Mouse (Mus musculus): ENCODE results near the gene Gpx1. TPM values are rescaled to one million over a fixed set of nuclear protein-coding genes. Genes with fewer than 3 reads are reported as not detected.

The Gpx1 gene
- polyA plus RNA-seq, 1 experiment from 2014 or later: 633 TPM

DNA sequence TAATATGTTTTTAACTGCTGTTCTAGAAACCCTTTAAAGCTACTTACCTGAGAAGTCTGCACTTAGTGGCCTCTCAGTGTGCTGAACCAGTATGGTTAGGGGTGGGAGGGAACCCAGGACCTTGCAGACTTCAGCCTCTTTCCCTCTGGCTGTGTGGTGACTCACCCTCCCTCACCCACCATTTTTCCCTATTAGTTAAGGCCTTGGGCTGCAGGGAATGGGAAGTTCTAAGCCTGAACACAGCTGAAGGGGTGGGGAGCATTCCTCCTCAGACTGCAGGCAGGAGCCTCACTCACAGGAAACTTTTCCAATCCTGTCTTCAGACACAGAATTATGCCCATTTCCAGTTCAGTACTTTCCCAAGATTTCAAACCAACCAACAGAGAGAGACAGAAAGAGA lies 3.1 kb downstream of the Gpx1 start:
- Histone ChIP-seq H3K27ac (no peak overlapping the region), H3K27me3 (no peaks in the 10 kb centered on the region), H3K36me3 (peaks cover 4% of the 10 kb centered on the region), H3K4me3 (no peak overlapping the region), H3K4me2 (replicated peaks) (no peak overlapping the region; the same call in 1 of the 2 replicates), H3K9ac (no peak overlapping the region), H3K9me3 (no peaks in the 10 kb centered on the region), H3K4me1 (peaks cover 27% of the 10 kb centered on the region)
- no peak for ATAC-seq (ENCODE audit: low FRiP score, low read depth)

DNA sequence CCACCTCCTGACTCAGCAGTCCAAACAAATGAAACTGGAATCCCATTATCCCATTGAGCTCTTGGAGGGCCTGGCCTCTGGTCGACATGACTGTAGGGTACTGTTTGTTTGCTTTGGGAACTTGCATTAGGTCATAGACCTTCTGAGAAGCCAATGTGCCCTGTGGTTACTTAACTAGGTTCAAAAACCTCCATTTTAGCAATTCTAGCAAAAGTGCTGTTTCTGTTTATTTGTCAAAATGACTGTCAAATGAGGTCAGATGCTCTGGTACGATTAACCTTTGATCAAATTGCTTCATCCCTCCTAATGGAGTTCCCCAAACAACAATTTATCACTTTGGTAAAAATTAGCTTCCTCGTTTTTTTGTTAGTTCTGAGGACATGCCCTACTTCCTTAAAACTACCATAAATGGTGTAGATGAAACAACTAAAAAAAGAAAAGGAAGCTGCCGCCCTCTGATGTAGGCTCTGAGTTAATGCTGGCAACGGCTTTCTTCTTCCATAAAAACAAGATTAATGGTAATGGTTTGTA lies 3.7 kb downstream of the Gpx1 start:
- no peak overlapping the region for H3K4me2 ChIP-seq (replicated peaks)

DNA sequence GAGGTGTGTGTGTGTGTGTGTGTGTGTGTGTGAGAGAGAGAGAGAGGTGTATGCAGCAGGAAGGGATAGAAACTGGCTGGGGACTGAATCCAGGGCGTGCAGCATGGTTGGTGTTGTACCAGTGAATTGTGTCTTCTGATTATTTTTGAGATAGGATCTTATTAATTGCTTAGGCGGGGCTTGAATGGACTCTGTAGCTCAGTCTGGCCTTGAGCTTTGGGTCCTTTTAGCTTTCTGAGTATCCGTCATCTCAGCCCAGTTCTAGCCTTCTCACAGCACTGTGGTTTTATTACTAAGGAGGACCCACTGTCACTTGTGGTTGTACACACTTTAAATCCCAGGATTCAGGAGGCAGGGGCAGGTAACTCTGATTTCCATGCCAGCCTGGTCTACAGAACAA lies 4.6 kb downstream of the Gpx1 start:
- H3K4me1 ChIP-seq: peaks cover 25% of the 10 kb centered on the region
- H3K4me2 ChIP-seq (replicated peaks): no peak overlapping the region
- H3K9ac ChIP-seq: no peak overlapping the region
- H3K4me3 ChIP-seq: no peak overlapping the region
- 81% methylated on average over 3 of the region's 3 CpGs for WGBS
- ATAC-seq (ENCODE audit: low FRiP score, low read depth): no peak
- H3K27ac ChIP-seq: no peak overlapping the region
- H3K27me3 ChIP-seq: no peaks in the 10 kb centered on the region
- H3K9me3 ChIP-seq: no peaks in the 10 kb centered on the region
- H3K36me3 ChIP-seq: no peaks in the 10 kb centered on the region

More for the DNA sequence above, 3.7 kb downstream of the Gpx1 start:
- H3K4me3 ChIP-seq: no peak overlapping the region
- peaks cover 4% of the 10 kb centered on the region for H3K36me3 ChIP-seq
- no peak for ATAC-seq (ENCODE audit: low FRiP score, low read depth)
- no peak overlapping the region for H3K9ac ChIP-seq
- WGBS: 30% methylated on average over 5 of the region's 5 CpGs
- H3K4me1 ChIP-seq: peaks cover 27% of the 10 kb centered on the region
- no peaks in the 10 kb centered on the region for H3K27me3 ChIP-seq
- H3K9me3 ChIP-seq: no peaks in the 10 kb centered on the region
- no peak overlapping the region for H3K27ac ChIP-seq

DNA sequence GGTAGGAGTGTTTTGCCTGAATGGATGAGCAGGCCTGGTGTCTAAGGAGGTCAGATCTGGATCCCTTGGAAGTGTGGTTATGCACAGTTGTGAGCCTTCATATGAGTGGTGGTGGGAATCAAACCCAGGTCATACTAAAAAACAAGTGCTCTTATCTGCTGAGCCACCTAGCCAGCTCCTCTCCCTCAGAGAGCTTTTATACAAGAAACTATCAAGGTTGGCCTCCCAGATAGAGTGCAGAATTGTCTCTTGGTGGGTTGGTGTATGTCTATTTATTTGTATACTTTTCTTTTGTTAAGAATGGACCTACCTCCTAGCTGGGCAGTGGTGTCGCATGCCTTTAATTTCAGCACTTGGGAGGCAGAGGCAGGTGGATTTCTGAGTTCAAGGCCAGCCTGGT lies 5.1 kb downstream of the Gpx1 start:
- no peak overlapping the region for H3K4me3 ChIP-seq
- H3K4me2 ChIP-seq (replicated peaks): no peak overlapping the region
- no peak for ATAC-seq (ENCODE audit: low FRiP score, low read depth)
- H3K9me3 ChIP-seq: no peaks in the 10 kb centered on the region
- H3K36me3 ChIP-seq: no peaks in the 10 kb centered on the region
- WGBS: 96% methylated on average over 1 of the region's 1 CpGs
- no peak overlapping the region for H3K9ac ChIP-seq
- H3K27me3 ChIP-seq: no peaks in the 10 kb centered on the region
- no peak overlapping the region for H3K27ac ChIP-seq
- peaks cover 25% of the 10 kb centered on the region for H3K4me1 ChIP-seq

DNA sequence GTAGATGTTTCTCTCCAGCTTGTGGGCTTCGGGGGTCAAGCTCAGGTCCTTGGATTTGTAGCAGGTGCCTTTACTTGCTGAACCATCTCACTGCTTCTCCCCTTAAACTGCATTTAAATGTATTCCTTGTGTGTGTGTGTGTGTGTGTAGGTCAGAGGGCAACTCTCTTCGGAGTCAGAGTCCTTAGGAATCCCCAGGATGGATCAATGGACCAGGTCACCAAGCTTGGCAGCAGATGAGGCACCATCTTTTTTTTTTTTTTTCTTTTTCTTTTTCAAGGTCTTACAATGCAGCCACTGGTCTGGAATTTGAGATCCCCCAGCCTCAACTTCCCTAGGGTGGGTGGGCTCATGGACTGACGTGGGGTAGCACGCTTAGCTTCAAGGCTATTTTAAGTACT lies 5.8 kb downstream of the Gpx1 start:
- Histone ChIP-seq H3K27me3 (no peaks in the 10 kb centered on the region), H3K9ac (no peak overlapping the region), H3K27ac (no peak overlapping the region), H3K4me1 (peaks cover 30% of the 10 kb centered on the region), H3K4me3 (no peak overlapping the region), H3K9me3 (no peaks in the 10 kb centered on the region), H3K36me3 (no peaks in the 10 kb centered on the region), H3K4me2 (replicated peaks) (no peak overlapping the region)
- ATAC-seq (ENCODE audit: low FRiP score, low read depth): no peak
- 83% methylated on average over 4 of the region's 4 CpGs for WGBS

DNA sequence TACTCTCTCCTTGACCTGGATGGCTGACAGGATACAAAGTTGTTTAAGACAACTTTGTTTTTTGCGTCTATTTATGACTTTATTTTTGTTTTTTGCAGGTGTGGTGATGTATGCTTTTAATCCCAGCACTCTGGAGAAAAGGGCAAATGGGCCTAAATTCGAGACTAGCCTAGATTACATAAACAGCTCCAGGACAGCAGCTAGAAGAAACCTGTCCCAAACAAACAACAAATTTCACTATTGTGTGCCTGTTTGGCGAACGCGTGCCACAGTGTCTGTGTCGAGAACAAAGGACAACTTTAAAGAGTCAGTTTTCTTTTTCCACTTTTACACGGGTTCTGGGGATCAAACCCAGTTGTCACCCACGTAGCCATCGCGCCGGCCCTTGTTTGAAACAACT lies 8.3 kb downstream of the Gpx1 start:
- WGBS: 5% methylated on average over 11 of the region's 11 CpGs

DNA sequence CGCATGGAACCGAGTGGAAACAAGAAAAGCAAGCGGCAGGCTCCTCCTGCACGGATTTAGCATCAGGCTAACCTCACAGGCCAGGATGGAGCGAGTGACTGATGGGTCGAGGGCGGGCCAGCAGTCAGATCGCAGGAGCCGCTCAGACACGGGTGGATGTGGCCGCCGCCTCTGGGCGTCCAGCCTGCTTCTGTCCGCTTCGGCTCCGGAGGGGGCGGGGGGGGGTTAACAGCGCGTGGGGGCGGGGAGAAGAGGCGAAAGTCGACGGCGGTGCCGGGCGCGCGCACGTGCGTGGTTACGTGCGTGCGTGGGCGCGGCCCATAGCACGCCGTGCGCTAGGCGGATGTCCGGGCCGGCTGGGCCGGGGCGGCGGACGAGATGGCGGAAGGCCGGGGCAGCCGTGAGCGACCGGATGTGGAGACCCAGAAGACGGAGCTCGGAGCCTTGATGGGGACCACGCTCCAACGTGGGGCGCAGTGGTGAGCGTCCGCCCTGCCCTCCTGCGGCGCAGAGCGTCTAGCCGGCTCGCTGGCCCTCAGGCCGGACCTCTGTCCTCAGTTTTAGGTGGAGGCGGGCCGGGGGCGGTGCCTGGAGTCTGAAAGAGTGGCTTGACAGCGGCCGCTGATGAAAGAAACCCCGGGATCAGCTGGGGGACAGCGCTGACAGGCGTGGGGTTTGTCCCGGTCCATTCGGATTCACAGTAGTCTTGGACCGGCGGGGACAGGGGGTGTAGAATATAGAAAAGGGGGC lies 9.0 kb downstream of the Gpx1 start, which contains the start of gene Usp4:
TSS of gene Usp4 (plus strand) at position 314 of the 750 bp plus-strand sequence.
- under 1% methylated on average over 61 of the region's 75 CpGs for WGBS
- H3K4me1 ChIP-seq: peaks cover 11% of the 10 kb centered on the region

More for the DNA sequence above, 8.3 kb downstream of the Gpx1 start:
- Histone ChIP-seq H3K4me2 (replicated peaks) (peak overlapping the region; percentile 84), H3K36me3 (peaks cover 21% of the 10 kb centered on the region), H3K9ac (peak overlapping the region; percentile 83), H3K27me3 (no peaks in the 10 kb centered on the region), H3K4me3 (peak overlapping the region; percentile 71), H3K4me1 (peaks cover 11% of the 10 kb centered on the region), H3K27ac (peak overlapping the region; percentile 97), H3K9me3 (no peaks in the 10 kb centered on the region)
- no peak for ATAC-seq (ENCODE audit: low FRiP score, low read depth)

DNA sequence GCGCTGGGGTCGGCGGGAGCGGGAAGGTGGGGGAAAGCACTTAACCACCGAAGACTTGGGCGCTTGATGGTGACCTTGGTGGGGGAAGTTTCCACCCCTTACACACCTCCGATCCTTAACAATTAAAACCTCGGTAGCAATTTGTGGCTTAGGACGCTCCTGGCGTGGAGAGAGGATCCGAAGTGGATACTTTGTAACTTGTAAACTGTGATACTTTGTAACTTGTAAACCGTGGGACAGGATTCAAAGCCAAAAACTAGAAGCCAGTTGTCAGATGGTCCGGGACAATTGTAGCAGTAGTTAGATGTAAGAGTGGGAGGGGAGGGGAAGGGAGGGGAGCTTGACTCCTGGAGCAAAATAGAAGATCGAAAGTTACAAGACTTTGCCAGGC lies 9.6 kb downstream of the Gpx1 start:
- peak overlapping the region; percentile 84 for H3K4me2 ChIP-seq (replicated peaks)
- WGBS: 5% methylated on average over 14 of the region's 14 CpGs
- peaks cover 11% of the 10 kb centered on the region for H3K4me1 ChIP-seq
- no peaks in the 10 kb centered on the region for H3K27me3 ChIP-seq
- peak overlapping the region; percentile 83 for H3K9ac ChIP-seq
- H3K9me3 ChIP-seq: no peaks in the 10 kb centered on the region
- ATAC-seq (ENCODE audit: low FRiP score, low read depth): no peak
- H3K4me3 ChIP-seq: peak overlapping the region; percentile 71
- peaks cover 34% of the 10 kb centered on the region for H3K36me3 ChIP-seq
- H3K27ac ChIP-seq: peak overlapping the region; percentile 97; the same call in 1 of the 2 replicates

More for the DNA sequence above, 9.0 kb downstream of the Gpx1 start, which contains the start of gene Usp4:
- H3K4me3 ChIP-seq: peak within 1 kb of the TSS; percentile 71
- H3K9ac ChIP-seq: peak within 1 kb of the TSS; percentile 83
- peaks cover 28% of the 10 kb centered on the region for H3K36me3 ChIP-seq
- H3K27me3 ChIP-seq: no peaks in the 10 kb centered on the region
- no peaks in the 10 kb centered on the region for H3K9me3 ChIP-seq
- peak within 1 kb of the TSS; percentile 84 for H3K4me2 ChIP-seq (replicated peaks)
- peak within 1 kb of the TSS; percentile 97 for H3K27ac ChIP-seq
- ATAC-seq (ENCODE audit: low FRiP score, low read depth): peak; percentile 96

DNA sequence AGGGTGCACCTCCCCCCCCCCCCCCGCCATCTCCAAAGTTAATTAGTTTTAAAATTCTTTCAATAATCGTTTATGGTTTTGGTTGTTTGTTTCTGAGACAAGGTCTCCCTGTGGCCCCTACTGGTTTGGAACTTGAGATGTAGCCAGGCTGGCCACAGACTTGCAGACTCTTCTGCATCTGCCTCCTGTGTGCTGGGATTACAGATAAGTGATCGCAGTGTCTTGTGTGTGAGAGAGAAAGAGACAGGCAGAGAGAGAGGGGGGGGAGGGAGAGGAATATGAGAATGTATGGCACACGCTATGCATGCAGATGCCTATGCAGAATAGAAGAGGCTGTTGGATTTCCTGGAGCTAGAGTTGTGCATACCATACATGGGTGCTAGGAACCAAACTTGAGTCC lies 11.0 kb downstream of the Gpx1 start:
- 87% methylated on average over 4 of the region's 4 CpGs for WGBS

DNA sequence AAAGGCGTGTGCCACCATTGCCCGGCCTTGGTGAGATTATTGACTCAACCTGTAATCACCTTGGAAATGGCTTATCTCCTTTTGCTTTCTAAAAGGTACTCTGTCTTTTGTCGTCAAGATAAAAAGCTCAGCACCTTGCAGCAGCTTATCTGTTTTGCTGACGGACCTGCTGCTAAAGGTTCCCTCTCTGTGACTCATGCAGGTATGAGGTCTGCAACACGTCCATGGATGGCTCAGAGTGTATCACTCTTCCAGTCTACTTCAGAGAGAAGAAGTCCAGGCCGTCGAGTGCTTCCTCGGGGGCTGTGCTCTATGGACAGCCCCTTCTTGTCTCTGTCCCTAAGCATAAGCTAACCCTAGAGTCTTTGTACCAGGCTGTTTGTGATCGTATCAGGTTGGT lies 39.5 kb downstream of the Gpx1 start:
- no peaks in the 10 kb centered on the region for H3K27me3 ChIP-seq
- no peaks in the 10 kb centered on the region for H3K4me1 ChIP-seq
- H3K9me3 ChIP-seq: no peaks in the 10 kb centered on the region
- no peak overlapping the region for H3K27ac ChIP-seq
- no peak overlapping the region for H3K4me3 ChIP-seq
- ATAC-seq (ENCODE audit: low FRiP score, low read depth): no peak
- 93% methylated on average over 9 of the region's 9 CpGs for WGBS
- no peak overlapping the region for H3K9ac ChIP-seq
- H3K4me2 ChIP-seq (replicated peaks): no peak overlapping the region
- H3K36me3 ChIP-seq: peaks cover 95% of the 10 kb centered on the region

More for the DNA sequence above, 11.0 kb downstream of the Gpx1 start:
- H3K9me3 ChIP-seq: no peaks in the 10 kb centered on the region
- H3K9ac ChIP-seq: no peak overlapping the region
- H3K4me3 ChIP-seq: no peak overlapping the region
- peaks cover 48% of the 10 kb centered on the region for H3K36me3 ChIP-seq
- ATAC-seq (ENCODE audit: low FRiP score, low read depth): no peak
- H3K27ac ChIP-seq: no peak overlapping the region
- H3K4me1 ChIP-seq: peaks cover 11% of the 10 kb centered on the region
- H3K4me2 ChIP-seq (replicated peaks): no peak overlapping the region
- H3K27me3 ChIP-seq: no peaks in the 10 kb centered on the region

DNA sequence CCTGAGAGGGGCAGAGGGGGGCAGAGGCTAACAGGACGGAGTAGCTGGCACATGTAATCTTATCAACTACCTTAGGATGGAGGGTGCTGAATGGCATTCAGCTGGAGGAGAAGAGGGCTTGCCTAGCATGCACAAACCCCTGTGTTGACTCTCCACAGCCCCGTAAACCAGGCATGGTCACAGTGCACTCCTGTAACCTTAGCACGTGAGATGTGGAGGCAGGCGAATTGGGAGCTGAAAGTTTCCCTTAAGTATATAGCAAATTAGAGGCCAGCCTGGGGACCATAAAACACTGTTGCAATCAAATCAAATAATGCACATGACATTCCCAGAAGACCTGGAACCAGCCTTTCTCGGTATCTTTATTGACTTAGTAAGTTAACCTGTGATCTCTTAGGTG lies 40.0 kb downstream of the Gpx1 start:
- WGBS: 83% methylated on average over 5 of the region's 5 CpGs
- no peaks in the 10 kb centered on the region for H3K9me3 ChIP-seq
- peaks cover 95% of the 10 kb centered on the region for H3K36me3 ChIP-seq
- H3K27ac ChIP-seq: no peak overlapping the region
- H3K4me1 ChIP-seq: no peaks in the 10 kb centered on the region
- no peak overlapping the region for H3K4me2 ChIP-seq (replicated peaks)
- H3K27me3 ChIP-seq: no peaks in the 10 kb centered on the region
- H3K9ac ChIP-seq: no peak overlapping the region
- H3K4me3 ChIP-seq: no peak overlapping the region
- no peak for ATAC-seq (ENCODE audit: low FRiP score, low read depth)

DNA sequence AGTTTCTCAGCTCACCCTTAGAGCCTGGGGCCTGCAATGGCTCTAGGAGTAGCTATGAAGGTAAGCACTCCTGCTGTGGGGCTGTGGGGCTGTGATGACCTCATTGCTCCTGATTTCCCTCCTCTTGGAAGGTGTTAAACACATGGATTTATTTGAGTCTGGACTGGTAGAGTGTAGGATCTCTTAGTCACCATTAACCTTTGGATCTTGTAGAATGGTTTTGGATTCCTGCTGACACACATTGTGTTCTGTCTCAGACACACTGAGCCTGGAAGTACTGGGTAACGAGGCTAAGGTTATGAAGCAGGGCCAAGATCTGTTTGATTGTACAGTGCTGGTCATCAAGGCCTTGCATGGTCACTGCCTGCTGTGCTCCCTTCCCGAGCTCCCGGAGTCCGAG lies 40.6 kb downstream of the Gpx1 start:
- Histone ChIP-seq H3K4me1 (no peaks in the 10 kb centered on the region), H3K27ac (no peak overlapping the region), H3K9me3 (no peaks in the 10 kb centered on the region), H3K27me3 (no peaks in the 10 kb centered on the region), H3K9ac (no peak overlapping the region), H3K36me3 (peaks cover 95% of the 10 kb centered on the region), H3K4me2 (replicated peaks) (no peak overlapping the region), H3K4me3 (no peak overlapping the region)
- no peak for ATAC-seq (ENCODE audit: low FRiP score, low read depth)
- 88% methylated on average over 4 of the region's 4 CpGs for WGBS

Measured in limb, embryonic 13.5 days (tissue).